Mouse (Mus musculus) CD4-positive helper T cell, adult 2 months (primary cell): ENCODE measurements around the gene Rasgef1c.
A peak's percentile ranks its signal among the peaks of the same experiment; 100 is the strongest.

Source experiments
- DNase-seq: peaks from one replicate; pipeline ENCODE4 v3.0.0-alpha.2; 2012; ENCODE audit warnings: low read depth, missing footprints, low spot score

Rasgef1c gene

DNA sequence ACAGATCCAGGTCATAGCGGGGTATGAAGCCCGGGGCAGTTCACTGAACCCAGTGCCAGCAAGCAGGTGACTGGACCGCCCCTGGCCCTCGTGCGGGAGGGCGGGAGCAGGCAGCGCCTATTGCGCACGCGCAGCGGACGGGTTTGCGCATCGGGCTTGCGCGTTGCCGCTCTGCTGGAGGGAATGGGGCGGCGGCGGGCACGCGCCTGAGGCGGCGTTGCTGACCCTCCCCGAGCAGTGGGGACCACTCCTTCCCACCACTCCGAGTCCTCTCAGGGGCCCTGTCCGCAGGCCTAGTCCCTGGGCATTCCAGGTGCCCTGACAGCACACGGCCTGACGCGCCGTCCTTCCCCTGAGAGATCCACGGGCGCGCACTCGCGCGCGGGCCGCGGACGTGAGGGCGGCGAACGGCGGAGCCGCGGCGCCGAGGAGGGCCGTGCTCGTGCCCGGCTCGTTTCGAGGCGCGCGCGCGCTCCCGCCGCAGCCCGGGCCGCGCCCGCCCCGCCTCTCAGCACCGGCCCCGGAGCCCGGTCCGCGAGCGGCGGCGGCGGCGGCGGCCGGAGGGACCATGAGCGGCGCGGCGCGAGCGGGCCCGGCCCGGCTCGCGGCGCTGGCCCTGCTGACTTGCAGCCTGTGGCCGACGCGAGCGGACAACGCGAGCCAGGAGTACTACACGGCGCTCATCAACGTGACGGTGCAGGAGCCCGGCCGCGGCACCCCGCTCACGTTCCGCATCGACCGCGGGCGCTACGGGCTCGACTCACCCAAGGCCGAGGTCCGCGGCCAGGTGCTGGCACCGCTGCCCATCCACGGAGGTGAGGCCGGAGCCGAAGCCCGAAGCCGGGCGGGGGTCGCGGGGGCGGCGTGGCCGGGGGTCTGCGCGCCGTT lies 123.4 kb downstream of the Rasgef1c start, which contains the start of gene Rnf130:
TSS of gene Rnf130 (plus strand) at position 514 of the 888 bp plus-strand sequence.
- peak; percentile 92 for DNase-seq

DNA sequence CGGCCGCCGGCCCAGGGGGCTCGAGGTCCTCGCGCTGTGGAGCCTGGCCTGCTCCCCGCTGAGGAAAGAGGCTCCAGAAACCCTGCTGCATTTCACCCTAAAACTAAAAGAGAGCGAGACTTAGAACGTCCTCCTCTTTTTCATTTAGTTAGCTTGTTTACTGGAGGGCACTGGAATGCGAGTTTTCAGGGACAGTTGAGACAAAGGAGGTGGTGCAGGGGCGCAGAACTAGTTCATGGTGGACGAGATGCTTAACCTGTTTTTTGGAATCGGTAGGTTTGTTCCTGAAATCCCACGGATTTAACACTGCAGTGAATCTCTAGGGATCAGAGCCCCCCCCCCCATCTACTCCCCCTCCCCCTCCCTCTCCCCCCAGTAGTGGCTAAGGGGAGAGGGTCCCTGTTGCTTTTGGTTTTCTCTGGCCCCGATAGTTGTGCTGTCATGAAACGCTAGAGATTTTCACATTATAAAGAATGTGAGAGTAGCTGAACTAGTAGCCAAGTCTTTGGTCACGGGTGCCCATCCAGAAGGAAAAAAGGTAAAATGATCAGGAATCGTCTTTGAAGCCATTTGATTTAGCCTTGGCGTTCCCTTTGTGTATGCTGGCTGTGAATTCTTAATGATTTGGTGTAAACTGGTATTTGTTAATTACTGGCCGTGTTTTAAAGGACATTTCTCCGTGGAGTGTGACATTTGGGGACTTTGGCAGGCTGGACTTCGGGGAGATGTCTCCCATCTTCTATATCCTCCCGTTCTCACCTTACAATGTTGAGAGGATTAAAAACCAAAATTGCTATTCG lies 124.3 kb downstream of the Rasgef1c start:
- DNase-seq: no peak

DNA sequence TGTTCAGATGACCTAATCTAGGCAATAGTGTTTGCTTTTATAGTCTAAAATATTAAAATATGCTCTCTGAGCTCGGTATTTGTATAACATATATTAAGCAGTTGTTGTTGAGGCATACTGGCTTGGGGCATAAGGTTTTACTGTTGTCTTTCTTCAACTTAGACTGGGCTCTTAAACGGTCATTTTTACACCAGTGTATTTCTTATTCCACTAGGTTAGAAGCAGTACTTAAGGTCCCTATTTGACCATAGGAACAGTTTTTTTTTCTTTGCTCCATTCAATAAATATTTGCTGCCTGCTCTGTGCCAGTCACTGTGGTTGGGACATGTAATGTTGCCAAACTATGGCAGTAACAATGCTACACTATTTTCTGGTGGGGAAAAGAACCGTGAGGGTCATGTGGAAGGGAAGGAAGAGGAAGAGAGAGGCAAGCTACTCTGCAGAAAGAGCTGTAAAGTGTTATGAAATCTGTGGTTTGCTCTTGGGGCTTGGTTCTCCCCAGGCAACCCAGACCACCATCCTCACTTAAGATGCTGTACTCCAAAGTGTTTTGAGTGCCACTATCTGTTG lies 125.0 kb downstream of the Rasgef1c start:
- DNase-seq: peak; percentile 4

DNA sequence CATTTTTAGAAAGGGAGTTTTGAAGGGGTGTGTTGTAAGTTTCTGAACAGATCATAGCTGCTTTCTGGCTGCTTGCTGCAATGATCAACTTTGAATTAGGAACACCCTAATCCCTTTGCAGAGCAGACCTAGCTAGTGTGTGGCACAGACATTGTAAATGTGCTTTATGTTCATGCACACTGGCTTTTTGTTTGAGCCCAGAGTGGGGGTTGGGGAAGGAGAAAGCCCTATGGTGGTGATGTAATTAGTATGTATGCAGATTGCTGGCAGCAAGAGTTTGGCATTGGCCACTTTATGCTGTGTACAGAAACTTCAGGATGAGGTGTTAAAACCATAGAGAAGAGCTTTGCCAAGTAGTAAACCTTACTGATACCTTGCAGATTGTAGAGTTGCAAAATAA lies 126.8 kb downstream of the Rasgef1c start:
- no peak for DNase-seq
